Mouse (Mus musculus) heart, embryonic 16.5 days (tissue): ENCODE measurements around the gene Olfr215. TPM values are rescaled to one million over a fixed set of nuclear protein-coding genes. Genes with fewer than 3 reads are reported as not detected.
"Not testable (repeated sequence)": the region's sequence is repeated elsewhere in the genome, so short reads cannot be mapped to it uniquely, and the experiment has no call there.

ENCODE experiments used
- ATAC-seq: fragments of 200-750 bp; cut with Nextera tagmentation; replicated peaks from 2 replicates; pipeline ENCODE4 v1.8.0; 2017; ENCODE audit warnings: moderate number of reproducible peaks; ENCODE audit not compliant: insufficient read depth, low FRiP score; ENCODE audit errors: extremely low read depth
- H3K27ac ChIP-seq: fragments of 300-500 bp; sonication (generic); 2 replicates; pipeline ENCODE4 v1.5.1; 2014; ENCODE audit warnings: mild to moderate bottlenecking, low read length, control low read depth, moderate library complexity
- H3K27me3 ChIP-seq: fragments of 300-500 bp; sonication (generic); 2 replicates; pipeline ENCODE4 v1.6.1; 2014; ENCODE audit warnings: low read length, mixed read lengths; ENCODE audit not compliant: control insufficient read depth, insufficient read depth
- H3K36me3 ChIP-seq: fragments of 300-500 bp; sonication (generic); 2 replicates; pipeline ENCODE4 v1.6.1; 2014; ENCODE audit not compliant: control insufficient read depth, insufficient read depth
- H3K4me1 ChIP-seq: fragments of 300-500 bp; sonication (generic); 2 replicates; pipeline ENCODE4 v1.6.1; 2014; ENCODE audit warnings: low read length, mixed read lengths; ENCODE audit not compliant: control insufficient read depth, insufficient read depth
- H3K4me2 ChIP-seq: fragments of 300-500 bp; sonication (generic); 2 replicates; pipeline ENCODE4 v1.6.1; 2014; ENCODE audit warnings: low read depth, mild to moderate bottlenecking, control low read depth, low read length
- H3K4me3 ChIP-seq: fragments of 300-500 bp; sonication (generic); 2 replicates; pipeline ENCODE4 v1.5.1; 2014; ENCODE audit warnings: mild to moderate bottlenecking, control low read depth, low read length
- H3K9ac ChIP-seq: fragments of 300-500 bp; sonication (generic); 2 replicates; pipeline ENCODE4 v1.6.1; 2014; ENCODE audit warnings: low read length, control low read depth
- H3K9me3 ChIP-seq: fragments of 300-500 bp; sonication (generic); replicated peaks from 2 replicates; pipeline ENCODE4 v1.6.1; 2016; ENCODE audit warnings: low read length; ENCODE audit not compliant: control insufficient read depth
- WGBS: fragments of 180-500 bp; shearing (Covaris S2); extraction: QIAGEN DNeasy Blood & Tissue Kit; methylation state at CpG from one replicate; pipeline ENCODE4 v1.1.7; 2014; 5-methylcytosine and 5-hydroxymethylcytosine counted together
- polyA plus RNA-seq: library from polyadenylated mRNA; unstranded; fragments of >200 nt; fragmentation: Nextera tagmentation; extraction: Ambion mirVana; gene quantifications from 2 replicates; pipeline ENCODE4 v1.2.1, GENCODE M21; 2015

Gene Olfr215
- polyA plus RNA-seq = not detected in 2 replicates

DNA sequence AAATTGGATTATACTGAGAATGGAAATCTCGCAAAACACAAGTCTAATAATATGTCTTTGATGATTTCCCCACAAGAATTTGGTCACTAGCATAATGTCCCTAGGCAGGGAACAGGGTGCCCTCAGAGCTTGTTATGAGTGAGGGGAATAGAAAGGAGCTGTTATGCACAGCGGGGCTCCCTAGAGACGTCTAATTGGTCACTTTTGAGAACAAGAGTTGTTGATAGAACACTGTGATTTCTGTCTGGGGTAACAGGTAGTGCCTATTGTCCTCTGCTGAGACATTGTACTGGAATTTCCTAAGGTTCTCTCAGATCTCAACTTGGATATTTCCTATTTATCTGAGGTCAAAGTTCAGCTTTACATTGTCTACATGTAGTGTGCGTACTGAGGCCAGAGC, at the start of gene Olfr215:
TSS of gene Olfr215 (minus strand) at position 101 of the 400 bp plus-strand sequence.
- Histone ChIP-seq H3K27me3 (no peaks in the 10 kb centered on the region), H3K9me3 (no peaks in the 10 kb centered on the region), H3K9ac (no peak within 1 kb of the TSS), H3K4me3 (no peak within 1 kb of the TSS), H3K4me1 (no peaks in the 10 kb centered on the region), H3K36me3 (no peaks in the 10 kb centered on the region), H3K27ac (no peak within 1 kb of the TSS), H3K4me2 (no peak within 1 kb of the TSS)
- 71% methylated on average over 4 of the region's 4 CpGs for WGBS
- ATAC-seq = no peak

DNA sequence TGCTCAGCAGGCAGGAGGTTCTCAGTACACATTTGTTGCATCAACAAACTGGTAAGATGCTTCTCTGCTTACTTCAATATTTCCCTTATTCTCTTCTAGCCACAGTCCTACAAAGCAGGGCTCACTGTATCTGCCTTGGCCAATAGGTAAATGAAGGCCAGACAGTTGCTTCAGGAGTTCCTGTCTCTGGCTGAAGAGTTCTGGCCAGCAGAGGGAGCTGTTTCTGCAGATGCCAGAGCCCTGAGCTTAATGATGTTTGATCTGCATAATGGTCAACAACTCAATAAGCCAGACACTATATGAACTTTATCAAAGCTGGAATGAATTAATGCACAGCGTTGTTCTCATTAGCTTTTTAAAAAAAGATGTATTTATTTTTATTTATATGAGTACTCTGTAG, 48.1 kb upstream of the Olfr215 start:
- peaks cover 35% of the 10 kb centered on the region for H3K4me1 ChIP-seq
- H3K9ac ChIP-seq = no peak overlapping the region
- no peaks in the 10 kb centered on the region for H3K9me3 ChIP-seq
- H3K4me2 ChIP-seq = no peak overlapping the region
- no peak overlapping the region for H3K27ac ChIP-seq
- no peaks in the 10 kb centered on the region; the same call in 1 of the 2 replicates for H3K36me3 ChIP-seq
- H3K27me3 ChIP-seq = no peaks in the 10 kb centered on the region
- 31% methylated on average over 1 of the region's 1 CpGs for WGBS
- H3K4me3 ChIP-seq = no peak overlapping the region
- ATAC-seq = no peak

DNA sequence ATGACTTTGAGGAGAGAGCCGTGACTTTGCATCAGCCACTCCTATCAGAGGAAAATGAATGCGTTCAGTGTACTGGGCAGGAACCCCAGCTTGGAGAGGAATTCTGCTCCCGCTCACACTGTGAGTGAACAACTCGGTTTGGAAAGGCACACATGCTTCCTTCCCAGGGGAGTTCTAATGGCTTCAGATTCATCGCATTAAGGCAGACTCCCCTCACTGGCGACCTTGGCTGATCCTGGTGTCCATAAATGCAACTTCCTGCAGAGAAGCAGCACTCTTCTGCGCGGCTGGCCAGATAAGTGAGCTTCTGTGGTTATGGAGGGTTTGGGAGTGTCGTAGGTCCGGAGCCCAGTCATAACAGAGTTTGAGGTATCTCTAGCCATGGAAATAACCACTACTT, 45.8 kb upstream of the Olfr215 start:
- Histone ChIP-seq H3K9me3 (no peaks in the 10 kb centered on the region), H3K27ac (no peak overlapping the region), H3K36me3 (peaks cover 12% of the 10 kb centered on the region), H3K9ac (no peak overlapping the region), H3K4me2 (no peak overlapping the region), H3K4me3 (no peak overlapping the region), H3K4me1 (peaks cover 12% of the 10 kb centered on the region), H3K27me3 (no peaks in the 10 kb centered on the region)
- ATAC-seq = no peak
- WGBS = 80% methylated on average over 10 of the region's 10 CpGs

DNA sequence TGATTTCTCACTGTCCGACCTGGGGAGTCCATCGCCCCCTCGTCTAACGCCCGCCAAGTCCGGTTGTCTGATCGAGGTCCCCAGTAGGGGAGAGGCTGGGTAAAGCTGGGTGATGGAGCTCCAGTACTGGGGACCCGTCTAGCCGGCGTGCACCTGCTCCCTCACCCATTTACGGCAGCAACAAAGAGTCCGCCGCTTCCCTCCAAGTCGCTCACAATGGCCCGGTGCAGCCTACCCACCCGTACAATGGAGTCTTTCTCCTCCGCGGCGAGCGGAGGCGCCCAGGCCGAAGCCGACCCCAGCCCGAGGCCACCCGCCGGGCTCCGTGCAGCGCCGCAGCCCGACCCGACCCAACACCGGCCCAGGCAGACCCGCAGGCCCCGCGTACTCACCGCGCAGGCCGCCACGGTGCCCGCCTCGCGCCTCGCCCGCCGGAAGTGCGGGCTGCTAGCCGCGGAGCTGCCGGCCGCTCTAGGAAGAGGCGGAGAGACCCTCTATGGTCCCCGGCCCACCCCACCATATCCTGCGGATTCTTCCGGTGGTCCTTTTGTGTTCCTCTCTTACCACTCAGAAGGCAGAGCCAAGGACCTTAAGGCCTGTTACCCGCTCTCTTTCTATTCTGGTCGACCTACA, 44.7 kb upstream of the Olfr215 start, which contains the start of gene Zfp422:
TSS of gene Zfp422 (minus strand) at position 461 of the 633 bp plus-strand sequence.
- Histone ChIP-seq H3K9ac (peak within 1 kb of the TSS; percentile 97), H3K27ac (peak within 1 kb of the TSS; percentile 90), H3K9me3 (no peaks in the 10 kb centered on the region), H3K4me2 (peak within 1 kb of the TSS; percentile 72), H3K4me3 (peak within 1 kb of the TSS; percentile 86), H3K27me3 (no peaks in the 10 kb centered on the region), H3K36me3 (peaks cover 15% of the 10 kb centered on the region), H3K4me1 (peaks cover 6% of the 10 kb centered on the region)
- under 1% methylated on average over 56 of the region's 56 CpGs for WGBS
- ATAC-seq = peak; percentile 90

DNA sequence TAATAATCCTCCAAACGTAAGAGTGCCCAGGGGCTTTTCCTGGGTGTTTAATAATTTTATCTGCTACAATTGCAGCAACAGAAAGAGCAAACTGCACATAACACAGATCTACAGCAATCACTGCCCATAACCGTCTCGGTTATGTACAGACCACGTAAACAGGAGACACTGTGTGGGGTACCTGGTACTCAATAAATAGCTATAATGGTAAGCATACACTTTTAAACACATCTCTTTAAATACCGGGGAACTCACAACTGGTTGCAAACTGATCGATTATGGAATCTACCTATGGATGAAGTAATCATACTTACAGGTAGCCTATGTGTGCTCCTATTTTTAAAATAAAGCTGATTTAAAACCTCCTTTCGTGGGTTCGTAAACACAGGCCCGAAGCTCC, 44.1 kb upstream of the Olfr215 start:
- Histone ChIP-seq H3K9me3 (no peaks in the 10 kb centered on the region), H3K36me3 (peaks cover 15% of the 10 kb centered on the region), H3K4me2 (peak overlapping the region; percentile 72), H3K9ac (peak overlapping the region; percentile 97), H3K27me3 (no peaks in the 10 kb centered on the region), H3K4me1 (peaks cover 6% of the 10 kb centered on the region), H3K27ac (peak overlapping the region; percentile 90), H3K4me3 (peak overlapping the region; percentile 86)
- no peak for ATAC-seq
- WGBS = 14% methylated on average over 9 of the region's 9 CpGs

DNA sequence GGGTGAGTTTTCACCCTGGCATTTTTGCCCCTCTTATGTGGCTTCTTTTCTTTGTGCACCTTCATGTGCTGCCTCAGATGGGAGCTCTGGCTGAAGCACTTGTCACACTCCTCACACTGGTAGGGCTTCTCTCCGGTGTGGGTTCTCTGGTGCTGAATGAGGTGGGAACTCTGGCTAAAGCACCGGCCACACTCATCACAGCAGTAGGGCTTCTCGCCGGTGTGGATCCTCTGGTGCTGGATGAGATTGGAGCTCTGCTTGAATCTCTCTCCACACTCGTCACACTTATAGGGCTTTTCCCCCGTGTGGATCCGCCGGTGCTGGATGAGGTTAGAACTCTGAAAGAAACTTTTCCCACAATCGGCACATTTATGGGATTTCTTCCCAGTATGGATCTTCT, 42.4 kb upstream of the Olfr215 start:
- H3K27ac ChIP-seq, H3K9me3 ChIP-seq, H3K4me3 ChIP-seq, H3K4me1 ChIP-seq, H3K4me2 ChIP-seq, H3K9ac ChIP-seq, H3K27me3 ChIP-seq, ATAC-seq: not testable (repeated sequence)
- WGBS = 92% methylated on average over 9 of the region's 9 CpGs
- peaks cover 15% of the 10 kb centered on the region for H3K36me3 ChIP-seq

DNA sequence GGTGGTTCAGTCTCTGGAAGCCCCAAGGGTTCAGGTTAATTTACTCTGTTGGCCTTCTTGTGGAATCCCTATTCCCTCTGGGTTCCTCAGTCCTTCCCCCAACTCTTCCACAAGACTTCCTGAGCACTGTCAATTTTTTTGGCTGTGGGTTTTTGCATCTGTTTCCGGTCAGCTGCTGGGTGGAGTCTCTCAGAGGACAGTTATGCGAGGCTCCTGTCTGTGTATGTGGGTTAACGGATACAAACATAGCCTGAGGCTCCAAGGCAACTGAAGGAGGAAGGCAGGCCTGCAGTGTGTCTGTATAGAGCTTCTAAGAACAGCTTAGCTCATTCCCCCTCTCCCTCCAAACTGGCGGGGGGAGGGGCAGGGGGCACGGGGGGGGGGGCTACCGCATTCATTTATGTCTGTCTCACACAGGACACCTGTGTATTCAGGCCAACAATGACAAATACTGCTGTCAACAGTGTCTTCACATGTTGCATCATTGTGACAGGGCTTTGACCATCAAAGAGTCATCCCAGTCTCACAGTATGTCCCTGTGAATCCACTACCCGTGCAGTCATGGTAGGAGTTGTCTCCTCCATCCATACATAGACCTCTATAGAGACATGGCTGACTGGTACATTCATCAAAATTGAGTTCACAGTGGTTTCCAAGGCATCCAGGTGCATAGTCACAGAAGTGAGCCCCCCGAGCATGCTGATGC, 37.5 kb upstream of the Olfr215 start:
- 58% methylated on average over 7 of the region's 8 CpGs for WGBS
- Histone ChIP-seq H3K9me3 (no peaks in the 10 kb centered on the region), H3K4me3 (no peak overlapping the region), H3K9ac (no peak overlapping the region), H3K27me3 (no peaks in the 10 kb centered on the region), H3K4me2 (no peak overlapping the region), H3K4me1 (no peaks in the 10 kb centered on the region), H3K36me3 (peaks cover 12% of the 10 kb centered on the region), H3K27ac (no peak overlapping the region)
- ATAC-seq = no peak

DNA sequence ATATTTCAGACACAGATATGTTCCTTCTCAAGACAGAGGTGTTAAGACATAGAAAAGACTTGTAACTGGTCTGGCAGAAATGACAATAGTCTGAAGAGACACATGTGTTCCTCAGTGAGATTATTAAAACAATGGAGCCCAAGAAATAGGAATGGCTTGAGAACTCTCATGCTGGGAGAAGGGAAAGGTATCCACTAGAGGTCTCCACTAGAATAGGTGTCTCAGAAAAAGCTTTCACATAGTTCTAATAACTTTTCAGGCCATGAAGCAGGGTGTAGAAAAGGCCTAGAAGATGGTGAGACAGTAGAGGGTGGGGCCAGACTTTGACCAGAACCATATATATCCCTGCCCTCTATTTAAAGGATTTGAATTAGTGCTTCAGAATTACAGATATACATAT, 34.1 kb upstream of the Olfr215 start:
- no peaks in the 10 kb centered on the region for H3K36me3 ChIP-seq
- no peak overlapping the region for H3K4me3 ChIP-seq
- no peak for ATAC-seq
- no peaks in the 10 kb centered on the region for H3K9me3 ChIP-seq
- H3K27me3 ChIP-seq = no peaks in the 10 kb centered on the region
- no peak overlapping the region for H3K4me2 ChIP-seq
- H3K27ac ChIP-seq = no peak overlapping the region
- H3K4me1 ChIP-seq = no peaks in the 10 kb centered on the region
- no peak overlapping the region for H3K9ac ChIP-seq

DNA sequence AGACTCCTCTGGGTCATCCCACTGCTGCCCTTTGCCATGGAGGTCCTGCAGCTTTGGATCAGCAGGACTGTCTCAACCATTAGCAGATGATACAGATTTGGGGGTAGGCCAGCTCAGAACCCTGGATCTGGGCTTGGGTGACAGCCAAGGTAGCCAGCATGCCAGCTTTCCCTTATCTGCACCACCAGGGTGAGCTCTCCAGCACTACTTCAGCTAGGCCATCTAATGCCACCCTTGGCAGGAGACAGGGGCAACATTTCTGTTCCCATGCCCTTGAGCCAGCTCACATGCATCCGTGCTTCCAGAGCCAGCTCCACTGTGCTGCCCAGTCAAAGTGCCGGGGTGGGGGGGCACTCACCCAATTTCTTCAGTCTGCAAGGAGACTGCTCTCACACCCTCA, 31.7 kb upstream of the Olfr215 start:
- no peak overlapping the region for H3K4me3 ChIP-seq
- WGBS = 71% methylated on average over 2 of the region's 2 CpGs
- H3K9me3 ChIP-seq = no peaks in the 10 kb centered on the region
- H3K4me2 ChIP-seq = no peak overlapping the region
- H3K9ac ChIP-seq = no peak overlapping the region
- no peaks in the 10 kb centered on the region for H3K27me3 ChIP-seq
- H3K27ac ChIP-seq = no peak overlapping the region
- H3K36me3 ChIP-seq = no peaks in the 10 kb centered on the region
- no peaks in the 10 kb centered on the region for H3K4me1 ChIP-seq
- no peak for ATAC-seq
